In genomic region chr7:25628323-25628620, GRCm38 (mm10) we compare ENCODE assay signal across 11 mouse cellular contexts. TPM values are rescaled to one million over a fixed set of nuclear protein-coding genes. Genes with fewer than 3 reads are reported as not detected.
DNase-seq lines count a peak whose midpoint lies in the region; ATAC-seq and TF ChIP-seq lines count a peak whose summit lies in the region.
"Had no signal": no experiment of that assay in that cellular context is flagged by ENCODE, and none has a peak within 500 bp of the region (broad histone marks: within the 10 kb centered on the region; RNA-seq: fewer than 3 reads in every experiment).

No protein-coding gene starts in this region.

- H3K4me1 ChIP-seq in heart, adult 2 months (ENCODE audit: control insufficient read depth, insufficient read depth, low read length), result peaks cover 6% of the 10 kb centered on the region
- H3K4me1 ChIP-seq in spleen, adult 2 months (ENCODE audit: control insufficient read depth, insufficient read depth, insufficient read length), result peaks cover 36% of the 10 kb centered on the region
- peaks cover 16% of the 10 kb centered on the region for H3K4me1 ChIP-seq in stomach, embryonic 16.5 days (ENCODE audit: control insufficient read depth, insufficient read depth, low read length)

- no peaks in the 10 kb centered on the region for H3K9me3 ChIP-seq in stomach, embryonic 16.5 days (replicated peaks; ENCODE audit: control insufficient read depth, low read length)

- no peak for TF ChIP-seq EP300 in heart, adult 2 months (IDR thresholded peaks at IDR 0.05; ENCODE audit: insufficient read depth, low read depth, low read length)

- no peak for DNase-seq in heart, adult 2 months
- no peak for DNase-seq in heart, postnatal 10 days
- DNase-seq in spleen, adult 2 months (ENCODE audit: low read depth in 1 of 2, low spot score in 2 of 2), result no peak
- DNase-seq in spleen, postnatal 36 days (ENCODE audit: low spot score in 2 of 2), result no peak
- peak; percentile 19 to 62 for DNase-seq in kidney, postnatal 25 days
- DNase-seq in right cerebral cortex, adult 2 months (ENCODE audit: low spot score in 2 of 2), result no peak
- DNase-seq: cerebellum, postnatal 36 days had no signal

- H3K4me3 ChIP-seq in heart, adult 2 months, result peak overlapping the region; percentile 53; the same call in 1 of the 2 replicates
- peak overlapping the region; percentile 63 for H3K4me3 ChIP-seq in spleen, adult 2 months (ENCODE audit: extremely low read depth, insufficient read depth, insufficient read length)
- peak overlapping the region; percentile 58 for H3K4me3 ChIP-seq in stomach, embryonic 16.5 days (replicated peaks; ENCODE audit: low read length)

- H3K79me2 ChIP-seq in heart, adult 2 months (replicated peaks; ENCODE audit: control insufficient read depth, insufficient read depth, low read length), result no peaks in the 10 kb centered on the region

- H3K27me3 ChIP-seq in heart, adult 2 months (ENCODE audit: control insufficient read depth, insufficient read depth, low read length), result no peaks in the 10 kb centered on the region
- no peaks in the 10 kb centered on the region for H3K27me3 ChIP-seq in spleen, adult 2 months (ENCODE audit: control insufficient read depth, insufficient read depth, low read length)
- no peaks in the 10 kb centered on the region for H3K27me3 ChIP-seq in stomach, embryonic 16.5 days (ENCODE audit: control insufficient read depth, insufficient read depth, low read length)

- 37% methylated on average over 8 of the region's 8 CpGs for WGBS in heart, adult 2 months
- WGBS in spleen, adult 2 months, result 77% methylated on average over 8 of the region's 8 CpGs
- 46% methylated on average over 8 of the region's 8 CpGs for WGBS in stomach, embryonic 16.5 days

- H3K4me2 ChIP-seq in stomach, embryonic 16.5 days (ENCODE audit: low read depth, low read length), result peak overlapping the region; percentile 81

- ATAC-seq in stomach, embryonic 16.5 days (ENCODE audit: insufficient read depth, low FRiP score), result no peak
- ATAC-seq in megakaryocyte progenitor cell, adult 5-6 weeks (replicated peaks; ENCODE audit: poor library complexity), result no peak
- ATAC-seq: inflammation-experienced regulatory T-cells, adult 6 months had no signal

- intact Hi-C loops in heart, adult 2 months (cut with DNase I), result no loop called here
- intact Hi-C loops in heart, postnatal 10 days (cut with DNase I), result no loop called here

- no peaks in the 10 kb centered on the region for H3K36me3 ChIP-seq in heart, adult 2 months (ENCODE audit: control insufficient read depth, insufficient read depth, low read length)
- peaks cover 33% of the 10 kb centered on the region for H3K36me3 ChIP-seq in spleen, adult 2 months (ENCODE audit: control insufficient read depth, insufficient read depth, low read length)
- H3K36me3 ChIP-seq in stomach, embryonic 16.5 days (ENCODE audit: control insufficient read depth, insufficient read depth, low read length), result no peaks in the 10 kb centered on the region; the same call in 1 of the 2 replicates

- no peak for TF ChIP-seq CTCF in heart, adult 2 months (IDR thresholded peaks at IDR 0.05)
- no peak for TF ChIP-seq CTCF in spleen, adult 2 months (IDR thresholded peaks at IDR 0.05; ENCODE audit: extremely low read depth, insufficient read depth, insufficient read length, insufficient replicate concordance)

- H3K9ac ChIP-seq in heart, adult 2 months (ENCODE audit: low read depth, low read length), result peak overlapping the region; percentile 72
- H3K9ac ChIP-seq in stomach, embryonic 16.5 days (ENCODE audit: low read length), result peak overlapping the region; percentile 85

- no peak overlapping the region; the same call in 1 of the 2 replicates for H3K27ac ChIP-seq in heart, adult 2 months
- H3K27ac ChIP-seq in spleen, adult 2 months (ENCODE audit: insufficient read depth, low read length), result peak overlapping the region; percentile 75
- H3K27ac ChIP-seq in stomach, embryonic 16.5 days (ENCODE audit: low read length), result peak overlapping the region; percentile 85; the same call in 1 of the 2 replicates

- no peak for TF ChIP-seq POLR2A in heart, adult 2 months (IDR thresholded peaks at IDR 0.05; ENCODE audit: insufficient read depth, low read depth, low read length)
- TF ChIP-seq POLR2A in spleen, adult 2 months (IDR thresholded peaks at IDR 0.05; ENCODE audit: low read depth, low read length), result no peak

RNA-seq across cellular contexts. Expression of gene B3gnt8, which starts 1.8 kb away (rescaled TPM):
- total RNA-seq in heart, adult 2 months (2021), result 1 to 10 TPM; 2.3 to 3.8 TPM
- polyA plus RNA-seq in heart, adult 2 months (2012; rRNA removed), result 4.7 and 6.4 TPM in 2 replicates
- total RNA-seq in heart, postnatal 10 days (2021), result 1 to 10 TPM; 3.1 to 6.0 TPM
- polyA plus RNA-seq in spleen, adult 2 months (2012; rRNA removed), result 54.8 and 71.5 TPM in 2 replicates
- polyA plus RNA-seq in stomach, embryonic 16.5 days (2015; fragmentation: Nextera tagmentation; extraction: Ambion mirVana), result 12.2 and 13.6 TPM in 2 replicates
- total RNA-seq in megakaryocyte progenitor cell, adult 5-6 weeks (2015), result 5.1 and 7.4 TPM in 2 replicates
- 13.2 and 22.2 TPM in 2 replicates for total RNA-seq in megakaryocyte progenitor cell, adult 5-6 weeks (2017)

RNA-seq across cellular contexts. Expression of gene Dmac2, which starts 9.1 kb away (rescaled TPM):
- 10 to 100 TPM; 52.2 to 61.8 TPM for total RNA-seq in heart, adult 2 months (2021)
- 83.8 and 85.2 TPM in 2 replicates for polyA plus RNA-seq in heart, adult 2 months (2012; rRNA removed)
- 10 to 100 TPM; 52.4 to 52.9 TPM for total RNA-seq in heart, postnatal 10 days (2021)
- polyA plus RNA-seq in spleen, adult 2 months (2012; rRNA removed), result 74.7 and 91.3 TPM in 2 replicates
- 36.4 and 36.8 TPM in 2 replicates for polyA plus RNA-seq in stomach, embryonic 16.5 days (2015; fragmentation: Nextera tagmentation; extraction: Ambion mirVana)
- total RNA-seq in megakaryocyte progenitor cell, adult 5-6 weeks (2015), result 24.5 and 30.0 TPM in 2 replicates
- total RNA-seq in megakaryocyte progenitor cell, adult 5-6 weeks (2017), result 34.0 and 34.9 TPM in 2 replicates

RNA-seq across cellular contexts. Expression of gene Erich4, which starts 12.6 kb away (rescaled TPM):
- under 1 TPM in 1 of 2 experiments, not detected in 1; 0.47 TPM for total RNA-seq in heart, adult 2 months (2021)
- not detected in 2 replicates for polyA plus RNA-seq in heart, adult 2 months (2012; rRNA removed)
- total RNA-seq in heart, postnatal 10 days (2021), result not detected
- polyA plus RNA-seq in spleen, adult 2 months (2012; rRNA removed), result not detected in 2 replicates
- polyA plus RNA-seq in stomach, embryonic 16.5 days (2015; fragmentation: Nextera tagmentation; extraction: Ambion mirVana), result 2.9 and 4.2 TPM in 2 replicates
- total RNA-seq in megakaryocyte progenitor cell, adult 5-6 weeks (2015), result not detected in 2 replicates
- total RNA-seq in megakaryocyte progenitor cell, adult 5-6 weeks (2017), result not detected in 2 replicates
- total RNA-seq: megakaryocyte-erythroid progenitor cell, adult 5-6 weeks had no signal
- polyA plus RNA-seq: inflammation-experienced regulatory T-cells, adult 6 months had no signal

RNA-seq across cellular contexts. Expression of gene Bckdha, which starts 30.5 kb away (rescaled TPM):
- total RNA-seq in heart, adult 2 months (2021), result 100 to 1,000 TPM; 225 to 312 TPM
- polyA plus RNA-seq in heart, adult 2 months (2012; rRNA removed), result 490 and 545 TPM in 2 replicates
- 100 to 1,000 TPM in 1 of 2 experiments, 10 to 100 TPM in 1; 94.3 to 104 TPM for total RNA-seq in heart, postnatal 10 days (2021)
- 81.4 and 108 TPM in 2 replicates for polyA plus RNA-seq in spleen, adult 2 months (2012; rRNA removed)
- 54.1 and 54.4 TPM in 2 replicates for polyA plus RNA-seq in stomach, embryonic 16.5 days (2015; fragmentation: Nextera tagmentation; extraction: Ambion mirVana)
- 37.6 and 46.7 TPM in 2 replicates for total RNA-seq in megakaryocyte progenitor cell, adult 5-6 weeks (2015)
- total RNA-seq in megakaryocyte progenitor cell, adult 5-6 weeks (2017), result 48.6 and 52.0 TPM in 2 replicates

RNA-seq across cellular contexts. Expression of gene Exosc5, which starts 30.7 kb away (rescaled TPM):
- total RNA-seq in heart, adult 2 months (2021), result 10 to 100 TPM; 16.6 to 20.5 TPM
- polyA plus RNA-seq in heart, adult 2 months (2012; rRNA removed), result 21.0 and 23.5 TPM in 2 replicates
- 10 to 100 TPM; 17.9 to 20.6 TPM for total RNA-seq in heart, postnatal 10 days (2021)
- 79.5 and 111 TPM in 2 replicates for polyA plus RNA-seq in spleen, adult 2 months (2012; rRNA removed)
- polyA plus RNA-seq in stomach, embryonic 16.5 days (2015; fragmentation: Nextera tagmentation; extraction: Ambion mirVana), result 70.0 and 73.0 TPM in 2 replicates
- total RNA-seq in megakaryocyte progenitor cell, adult 5-6 weeks (2015), result 80.7 and 84.9 TPM in 2 replicates
- 55.6 and 71.8 TPM in 2 replicates for total RNA-seq in megakaryocyte progenitor cell, adult 5-6 weeks (2017)

Comparison
In these comparisons a context has a peak if more than half of its experiments do, and no peak if none do; other contexts are left out.
1. DNase-seq: peak in kidney, postnatal 25 days (2 of 2); none in heart, adult 2 months (0 of 2), heart, postnatal 10 days (0 of 2), spleen, adult 2 months (0 of 2), spleen, postnatal 36 days (0 of 2) and right cerebral cortex, adult 2 months (0 of 2).
2. Peak in every context shown above with its lines, with median percentiles within 50 percentile points of each other: H3K4me3 ChIP-seq.